Mouse (Mus musculus): ENCODE data around the gene 2900092C05Rik.

2900092C05Rik gene

DNA sequence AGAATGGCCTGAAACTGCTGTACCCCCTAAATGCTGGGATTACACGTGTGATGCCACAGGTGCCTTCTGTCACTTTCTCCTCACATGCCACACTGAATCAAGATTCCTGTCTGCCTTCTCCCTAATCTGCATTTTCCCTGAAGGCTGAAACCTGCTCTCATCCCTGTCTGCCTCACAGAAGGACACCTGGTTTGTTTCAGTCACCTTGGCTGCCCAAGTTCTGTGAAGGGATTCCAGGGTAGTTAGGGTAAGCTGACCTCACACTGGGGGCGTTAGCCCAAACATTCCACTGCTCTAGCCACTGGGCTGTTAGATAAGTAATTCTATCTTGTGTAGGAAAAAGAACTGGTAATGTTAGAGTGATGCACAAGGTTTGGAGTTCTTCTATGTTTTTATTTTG, at the start of gene 2900092C05Rik:
TSS of gene 2900092C05Rik (plus strand) at position 301 of the 400 bp plus-strand sequence.
- ChIA-PET CTCF (no interaction called here), POLR2A (no interaction called here)

GRCm38 (mm10) chr7:12478158-12479008, 33.9 kb upstream of the 2900092C05Rik start, which contains the start of gene Zfp606:
TSS of gene Zfp606 (plus strand) at chr7:12478293.
- POLR2A ChIA-PET = interaction anchor here in 2 of 4 experiments (0.7 to 1.5 kb wide), 6 partner anchors 16 to 531 kb away, joined by 3 read pairs; partner anchors contain the start of genes Zbtb45 (in 1 of the 2), Zfp110 (in 1 of the 2) and Zfp551 (in 1 of the 2)
- CTCF ChIA-PET = interaction anchor here in 1 of 4 experiments (0.6 kb wide), 1 partner anchor 70 kb away, joined by 3 read pairs; no protein-coding TSS in a partner anchor

DNA sequence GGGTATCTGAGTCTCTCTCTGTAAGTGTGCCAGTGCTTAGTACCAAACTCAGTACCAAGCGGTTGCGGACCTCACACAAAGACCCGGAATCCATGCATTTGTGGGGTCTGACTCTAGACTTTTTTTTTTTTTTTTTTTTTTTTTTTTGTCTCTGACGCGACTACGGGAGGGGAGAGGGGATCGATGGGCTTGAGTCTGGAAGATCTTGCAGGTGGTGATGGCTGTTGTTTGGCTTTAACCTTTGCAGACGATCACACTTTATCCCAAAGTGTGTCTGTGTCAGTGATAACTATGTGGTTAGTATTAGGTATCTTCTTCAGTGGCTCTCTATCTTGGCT, 33.3 kb upstream of the 2900092C05Rik start:
- POLR2A ChIA-PET = interaction anchor here in 2 of 4 experiments (0.7 to 1.5 kb wide), 4 partner anchors 17 to 531 kb away, joined by 3 read pairs; partner anchors contain the start of genes Zbtb45 (in 1 of the 2) and Zfp110 (in 1 of the 2)
- CTCF ChIA-PET = interaction anchor here in 1 of 4 experiments (0.6 kb wide), 1 partner anchor 70 kb away, joined by 3 read pairs; no protein-coding TSS in a partner anchor

DNA sequence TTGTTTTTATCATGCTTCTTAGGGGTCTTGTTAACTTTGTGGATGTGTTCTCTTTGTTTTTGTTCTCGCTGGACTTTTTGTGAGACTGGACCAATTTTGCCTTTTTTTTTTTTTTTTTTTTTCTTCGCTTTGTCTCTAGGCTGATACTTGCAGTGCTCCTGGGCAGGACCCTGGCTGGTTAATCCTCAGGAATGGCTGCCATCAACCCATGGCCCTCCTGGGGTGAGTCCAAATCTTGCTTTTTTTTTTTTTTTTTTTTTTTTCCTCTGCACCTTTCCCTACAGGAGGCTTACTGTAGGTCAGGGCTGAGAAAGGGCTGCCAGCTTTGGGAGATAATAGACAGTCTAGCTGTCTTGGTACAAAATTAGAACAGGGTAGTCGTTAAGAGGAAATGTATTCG, 32.8 kb upstream of the 2900092C05Rik start:
- POLR2A ChIA-PET = interaction anchor here in 1 of 4 experiments (0.9 kb wide), 1 partner anchor 16 kb away, joined by 3 read pairs; no protein-coding TSS in a partner anchor
- CTCF ChIA-PET = no interaction called here

- POLR2A ChIA-PET = interaction anchor here in 1 of 4 experiments (0.5 kb wide), 1 partner anchor 428 kb away, joined by 3 read pairs; no protein-coding TSS in a partner anchor
- CTCF ChIA-PET = interaction anchor here in 1 of 4 experiments (0.5 kb wide), 1 partner anchor 490 kb away, joined by 3 read pairs; no protein-coding TSS in a partner anchor
Observed at GRCm38 (mm10) chr7:12483771-12484170, 28.5 kb upstream of the 2900092C05Rik start.

- ChIA-PET CTCF (interaction anchor here in 2 of 4 experiments (0.5 to 1.1 kb wide), 2 partner anchors 264 to 307 kb away, joined by 3 to 4 read pairs; no protein-coding TSS in a partner anchor), POLR2A (interaction anchor here in 1 of 4 experiments (0.6 kb wide), 1 partner anchor 136 kb away, joined by 4 read pairs; no protein-coding TSS in a partner anchor)
Observed at GRCm38 (mm10) chr7:12485956-12486355, 26.4 kb upstream of the 2900092C05Rik start.

GRCm38 (mm10) chr7:12486691-12487090, 25.6 kb upstream of the 2900092C05Rik start:
- ChIA-PET POLR2A (no interaction called here), CTCF (no interaction called here)

DNA sequence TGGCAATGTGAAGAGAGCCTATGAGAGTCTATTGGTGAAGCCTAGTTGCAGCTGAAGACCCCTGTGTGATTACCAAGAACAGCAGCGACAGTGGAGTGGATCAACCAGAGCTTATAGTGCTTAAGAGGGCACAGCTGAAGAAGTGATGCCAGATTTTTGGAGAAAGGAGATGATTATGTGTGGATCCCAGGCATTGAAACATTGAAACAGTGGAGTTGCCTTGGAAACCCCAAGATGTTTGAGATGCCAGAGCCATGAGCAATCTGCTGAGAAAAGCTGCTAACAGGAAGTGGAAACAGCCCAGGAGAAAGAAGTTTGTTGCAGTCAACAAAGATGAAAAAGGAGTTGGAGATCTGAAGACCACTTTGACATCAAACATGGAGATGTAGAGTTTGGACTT, 1.4 kb upstream of the 2900092C05Rik start:
- POLR2A ChIA-PET = no interaction called here
- CTCF ChIA-PET = no interaction called here

Data from embryonic stem cell, embryonic (primary cell).